ENCODE assay signal across 8 mouse cellular contexts in genomic region chr10:19185790-19186581, GRCm38 (mm10).
DNase-seq lines count a peak whose midpoint lies in the region; ATAC-seq lines count a peak whose summit lies in the region.

No protein-coding gene starts in this region.

- H3K4me3 ChIP-seq in erythroblast, embryonic 14.5 days (replicated peaks) = peak overlapping the region; percentile 36
- peak overlapping the region; percentile 12; the same call in 1 of the 2 replicates for H3K4me3 ChIP-seq in hindbrain, embryonic 11.5 days (ENCODE audit: low read depth, low read length)

- no peaks in the 10 kb centered on the region for H3K9me3 ChIP-seq in erythroblast, embryonic 14.5 days (ENCODE audit: control insufficient read depth, low read length)
- H3K9me3 ChIP-seq in hindbrain, embryonic 11.5 days (ENCODE audit: control insufficient read depth, low read length) = no peaks in the 10 kb centered on the region

- no peaks in the 10 kb centered on the region for H3K36me3 ChIP-seq in erythroblast, embryonic 14.5 days (ENCODE audit: control insufficient read depth)
- H3K36me3 ChIP-seq in hindbrain, embryonic 11.5 days (ENCODE audit: control insufficient read depth, insufficient read depth, low read length) = no peaks in the 10 kb centered on the region

- H3K9ac ChIP-seq in hindbrain, embryonic 11.5 days (ENCODE audit: low read depth, low read length) = peak overlapping the region; percentile 37; the same call in 1 of the 2 replicates

- ATAC-seq in hindbrain, embryonic 11.5 days (ENCODE audit: low FRiP score) = peak; percentile 73

- WGBS in hindbrain, embryonic 11.5 days = 21% methylated on average over 18 of the region's 18 CpGs

- peaks cover 8% of the 10 kb centered on the region for H3K27me3 ChIP-seq in erythroblast, embryonic 14.5 days (ENCODE audit: control insufficient read depth)
- H3K27me3 ChIP-seq in hindbrain, embryonic 11.5 days (ENCODE audit: control insufficient read depth, insufficient read depth, low read length) = no peaks in the 10 kb centered on the region; the same call in 1 of the 2 replicates

- DNase-seq in gastrocnemius, adult 18-20 months (ENCODE audit: low spot score) = peak; percentile 34
- DNase-seq in gastrocnemius, postnatal 10 days = no peak
- DNase-seq in brain, embryonic 18.5 days (ENCODE audit: low read depth, low spot score) = peak; percentile 24
- peak; percentile 74 for DNase-seq in hindbrain, embryonic 11.5 days (ENCODE audit: low spot score)
- DNase-seq in layer of hippocampus, adult 9-11 months = peak; percentile 30
- DNase-seq in lung, postnatal 10 days = peak; percentile 66
- DNase-seq in retina, embryonic 14.5 days (ENCODE audit: low spot score) = peak; percentile 90

- peaks cover 4% of the 10 kb centered on the region for H3K4me1 ChIP-seq in erythroblast, embryonic 14.5 days (ENCODE audit: control insufficient read depth)
- no peaks in the 10 kb centered on the region for H3K4me1 ChIP-seq in hindbrain, embryonic 11.5 days (replicated peaks; ENCODE audit: control insufficient read depth, insufficient read depth, low read length)

- peak overlapping the region; percentile 45 for H3K4me2 ChIP-seq in hindbrain, embryonic 11.5 days (replicated peaks; ENCODE audit: low read depth, low read length)

- no peak overlapping the region for H3K27ac ChIP-seq in hindbrain, embryonic 11.5 days (ENCODE audit: low read depth, low read length)
